Mouse (Mus musculus) stomach, postnatal 0 days (tissue): ENCODE data around the gene Rad17.

Source experiments
- CTCF ChIP-seq: IDR thresholded peaks from 2 replicates; pipeline ENCODE4 v1.5.1; 2016; ENCODE audit warnings: antibody characterized with exemption, low read depth, mild to moderate bottlenecking, moderate library complexity
- EP300 ChIP-seq: optimal IDR thresholded peaks from 2 replicates; pipeline ENCODE3; 2016; ENCODE audit warnings: antibody characterized with exemption

DNA sequence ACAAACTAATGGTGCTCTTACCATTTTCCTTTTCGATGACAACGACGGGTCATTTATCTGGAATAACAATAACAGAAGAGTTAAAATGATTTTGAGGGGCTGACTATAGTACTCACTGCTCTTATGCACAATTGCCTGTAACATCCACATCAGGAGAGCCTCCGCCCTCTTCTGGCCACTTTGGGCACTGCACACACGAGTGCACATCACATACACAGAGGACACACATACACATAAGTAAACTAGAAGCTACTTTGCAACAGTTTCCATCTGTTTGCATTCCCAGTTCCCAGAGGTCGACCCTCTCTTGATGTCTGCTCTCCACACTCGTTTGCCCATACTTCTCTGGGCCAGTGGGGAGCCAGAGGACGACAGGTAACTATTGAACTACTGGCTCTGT, 43.1 kb downstream of the Rad17 start:
- TF ChIP-seq CTCF (peak; percentile 47), EP300 (no peak)
